Mouse (Mus musculus) T-helper 2 cell (primary cell): ENCODE data around the gene Ppp1r16b.

ENCODE experiments used
- in situ Hi-C: fragments of 300-600 bp; cut with MboI, MseI; formaldehyde crosslinking; loops from one replicate; pipeline ENCODE4 v1.15.1; 2025; ENCODE audit warnings: high pct_unique_total_duplicates

The Ppp1r16b gene

GRCm38 (mm10) chr2:158689060-158689459 is 23.9 kb downstream of the Ppp1r16b start:
- in situ Hi-C loops = no loop called here

- in situ Hi-C loops = no loop called here
Observed at GRCm38 (mm10) chr2:158689640-158690039, 24.4 kb downstream of the Ppp1r16b start.

GRCm38 (mm10) chr2:158690116-158690515 is 24.9 kb downstream of the Ppp1r16b start:
- in situ Hi-C loops = no loop called here

- in situ Hi-C loops = no loop called here
Observed at GRCm38 (mm10) chr2:158692191-158692590, 27.0 kb downstream of the Ppp1r16b start.

GRCm38 (mm10) chr2:158695811-158696210 is 30.6 kb downstream of the Ppp1r16b start:
- in situ Hi-C loops = no loop called here

GRCm38 (mm10) chr2:158696451-158696850 is 31.3 kb downstream of the Ppp1r16b start:
- in situ Hi-C loops = no loop called here

- in situ Hi-C loops = no loop called here
Observed at GRCm38 (mm10) chr2:158699908-158700307, 34.7 kb downstream of the Ppp1r16b start.

GRCm38 (mm10) chr2:158700535-158701256 is 35.5 kb downstream of the Ppp1r16b start:
- in situ Hi-C loops = no loop called here

GRCm38 (mm10) chr2:158701505-158701904 is 36.3 kb downstream of the Ppp1r16b start:
- in situ Hi-C loops = no loop called here

- in situ Hi-C loops = no loop called here
Observed at GRCm38 (mm10) chr2:158702176-158702575, 37.0 kb downstream of the Ppp1r16b start.

- in situ Hi-C loops = no loop called here
Observed at GRCm38 (mm10) chr2:158704720-158705119, 39.5 kb downstream of the Ppp1r16b start.

GRCm38 (mm10) chr2:158705529-158705928 is 40.3 kb downstream of the Ppp1r16b start:
- in situ Hi-C loops = no loop called here

- in situ Hi-C loops = no loop called here
Observed at GRCm38 (mm10) chr2:158706704-158707408, 41.7 kb downstream of the Ppp1r16b start.

- in situ Hi-C loops = no loop called here
Observed at GRCm38 (mm10) chr2:158708121-158708520, 42.9 kb downstream of the Ppp1r16b start.

- in situ Hi-C loops = no loop called here
Observed at GRCm38 (mm10) chr2:158711929-158712751, 46.9 kb downstream of the Ppp1r16b start.

GRCm38 (mm10) chr2:158714826-158715225 is 49.6 kb downstream of the Ppp1r16b start:
- in situ Hi-C loops = no loop called here

GRCm38 (mm10) chr2:158716066-158716465 is 50.9 kb downstream of the Ppp1r16b start:
- in situ Hi-C loops = no loop called here

GRCm38 (mm10) chr2:158717551-158718418 is 52.6 kb downstream of the Ppp1r16b start:
- in situ Hi-C loops = no loop called here

- in situ Hi-C loops = no loop called here
Observed at GRCm38 (mm10) chr2:158718816-158719549, 53.8 kb downstream of the Ppp1r16b start.

- in situ Hi-C loops = no loop called here
Observed at GRCm38 (mm10) chr2:158720715-158721370, 55.6 kb downstream of the Ppp1r16b start.
